Mouse (Mus musculus) spleen, adult 2 months (tissue): ENCODE measurements around the gene Mettl24. TPM values are rescaled to one million over a fixed set of nuclear protein-coding genes. Genes with fewer than 3 reads are reported as not detected.
"Not testable (repeated sequence)": the region's sequence is repeated elsewhere in the genome, so short reads cannot be mapped to it uniquely, and the experiment has no call there.

ENCODE experiments used
- DNase-seq, 2 experiments: peaks; one replicate each; pipeline versions ENCODE4 v3.0.0 to v3.0.0-alpha.2; 2012 to 2021; ENCODE audit warnings: low spot score in 2 of 2, low read depth in 1 of 2
- H3K27ac ChIP-seq: fragments of 200-500 bp; 2 replicates; pipeline ENCODE4 v1.5.1; 2012; ENCODE audit warnings: low read length, inconsistent platforms; ENCODE audit not compliant: insufficient read depth
- H3K27me3 ChIP-seq: fragments of 200-500 bp; 2 replicates; pipeline ENCODE4 v1.6.1; 2012; ENCODE audit warnings: mild to moderate bottlenecking, moderate library complexity, low read length, inconsistent platforms; ENCODE audit not compliant: control insufficient read depth, insufficient read depth
- H3K36me3 ChIP-seq: fragments of 200-500 bp; 2 replicates; pipeline ENCODE4 v1.6.1; 2012; ENCODE audit warnings: mild to moderate bottlenecking, low read length, inconsistent platforms; ENCODE audit not compliant: control insufficient read depth, insufficient read depth
- H3K4me1 ChIP-seq: fragments of 200-500 bp; 2 replicates; pipeline ENCODE4 v1.6.1; 2011; ENCODE audit warnings: inconsistent platforms; ENCODE audit not compliant: control insufficient read depth, insufficient read depth, insufficient read length
- H3K4me3 ChIP-seq: fragments of 200-500 bp; 2 replicates; pipeline ENCODE4 v1.5.1; 2011; ENCODE audit warnings: mild to moderate bottlenecking, inconsistent platforms; ENCODE audit not compliant: insufficient read depth, insufficient read length; ENCODE audit errors: extremely low read depth
- CTCF ChIP-seq: fragments of 200-500 bp; IDR thresholded peaks from 2 replicates; pipeline ENCODE4 v1.5.1; 2011; ENCODE audit warnings: mild to moderate bottlenecking, inconsistent platforms; ENCODE audit not compliant: insufficient read depth, insufficient read length, insufficient replicate concordance; ENCODE audit errors: extremely low read depth
- POLR2A ChIP-seq: fragments of 200-500 bp; IDR thresholded peaks from 2 replicates; pipeline ENCODE4 v1.6.1; 2011; ENCODE audit warnings: low read depth, low read length, inconsistent platforms
- WGBS: fragments of 180-500 bp; shearing (Covaris S2); methylation state at CpG from one replicate; pipeline ENCODE4 v1.1.7; 2018; 5-methylcytosine and 5-hydroxymethylcytosine counted together
- polyA plus RNA-seq: library from polyadenylated mRNA; depleted of rRNA; stranded (reverse); fragments of >200 nt; gene quantifications from 2 replicates; pipeline ENCODE4 v1.2.3, GENCODE M21; 2012

Mettl24 gene
- polyA plus RNA-seq, 1 experiment: 0.85 TPM

GRCm38 (mm10) chr10:40750293-40751047 is 67.4 kb downstream of the Mettl24 start:
- no peaks in the 10 kb centered on the region; the same call in 1 of the 2 replicates for H3K27me3 ChIP-seq
- H3K27ac ChIP-seq: no peak overlapping the region
- no peaks in the 10 kb centered on the region for H3K36me3 ChIP-seq
- no peak for DNase-seq
- no peak for TF ChIP-seq POLR2A
- TF ChIP-seq CTCF: no peak
- no peak overlapping the region for H3K4me3 ChIP-seq
- H3K4me1 ChIP-seq: no peaks in the 10 kb centered on the region
- WGBS: 55% methylated on average over 10 of the region's 10 CpGs

GRCm38 (mm10) chr10:40751157-40751556 is 68.1 kb downstream of the Mettl24 start:
- DNase-seq: no peak
- WGBS: 92% methylated on average over 13 of the region's 13 CpGs
- Histone ChIP-seq H3K27me3 (no peaks in the 10 kb centered on the region; the same call in 1 of the 2 replicates), H3K27ac (no peak overlapping the region), H3K4me3 (no peak overlapping the region), H3K36me3 (no peaks in the 10 kb centered on the region), H3K4me1 (no peaks in the 10 kb centered on the region)
- no peak for TF ChIP-seq CTCF

DNA sequence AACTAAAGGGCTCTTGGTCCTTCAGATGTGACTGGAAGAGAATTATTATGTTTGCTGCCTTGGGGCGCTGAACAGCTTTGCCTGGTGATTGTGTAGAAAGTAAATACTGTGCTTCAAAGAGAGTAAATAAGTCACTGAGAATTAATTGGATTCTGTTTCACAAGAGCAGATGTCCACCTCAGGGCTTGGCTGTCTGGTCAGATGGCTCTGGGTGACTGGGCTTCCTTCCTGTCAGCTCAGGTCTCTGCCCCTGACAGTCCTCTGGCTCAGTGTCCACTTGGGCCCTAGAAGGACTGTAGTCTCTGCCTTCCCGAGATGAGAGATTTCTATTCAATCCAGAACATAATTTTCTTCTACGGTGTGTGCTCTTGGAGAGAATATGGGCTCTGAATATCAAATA is 70.0 kb downstream of the Mettl24 start:
- Histone ChIP-seq H3K27ac (no peak overlapping the region), H3K4me1 (no peaks in the 10 kb centered on the region), H3K27me3 (no peaks in the 10 kb centered on the region), H3K36me3 (no peaks in the 10 kb centered on the region), H3K4me3 (no peak overlapping the region)
- DNase-seq: no peak
- WGBS: 83% methylated on average over 3 of the region's 3 CpGs
- TF ChIP-seq POLR2A (no peak), CTCF (no peak)

GRCm38 (mm10) chr10:40758171-40759010 is 75.3 kb downstream of the Mettl24 start:
- Histone ChIP-seq H3K4me3 (no peak overlapping the region), H3K36me3 (no peaks in the 10 kb centered on the region), H3K4me1 (no peaks in the 10 kb centered on the region), H3K27ac (no peak overlapping the region), H3K27me3 (no peaks in the 10 kb centered on the region)
- WGBS: 74% methylated on average over 11 of the region's 11 CpGs
- TF ChIP-seq POLR2A (no peak), CTCF (no peak)
- no peak for DNase-seq

GRCm38 (mm10) chr10:40759391-40760194 is 76.5 kb downstream of the Mettl24 start:
- H3K27ac ChIP-seq, DNase-seq, H3K4me3 ChIP-seq, H3K36me3 ChIP-seq, H3K4me1 ChIP-seq, H3K27me3 ChIP-seq: not testable (repeated sequence)
- 95% methylated on average over 22 of the region's 23 CpGs for WGBS

- no peaks in the 10 kb centered on the region for H3K36me3 ChIP-seq
- H3K4me1 ChIP-seq: no peaks in the 10 kb centered on the region
- no peak overlapping the region for H3K27ac ChIP-seq
- WGBS: 89% methylated on average over 9 of the region's 9 CpGs
- no peak for DNase-seq
- H3K4me3 ChIP-seq: no peak overlapping the region
- TF ChIP-seq POLR2A: no peak
- H3K27me3 ChIP-seq: no peaks in the 10 kb centered on the region
Observed at GRCm38 (mm10) chr10:40760195-40761009, 77.3 kb downstream of the Mettl24 start.
